Mouse (Mus musculus): ENCODE data around the gene Fosb.
A peak's percentile ranks its signal among the peaks of the same experiment; 100 is the strongest.

Gene Fosb

DNA sequence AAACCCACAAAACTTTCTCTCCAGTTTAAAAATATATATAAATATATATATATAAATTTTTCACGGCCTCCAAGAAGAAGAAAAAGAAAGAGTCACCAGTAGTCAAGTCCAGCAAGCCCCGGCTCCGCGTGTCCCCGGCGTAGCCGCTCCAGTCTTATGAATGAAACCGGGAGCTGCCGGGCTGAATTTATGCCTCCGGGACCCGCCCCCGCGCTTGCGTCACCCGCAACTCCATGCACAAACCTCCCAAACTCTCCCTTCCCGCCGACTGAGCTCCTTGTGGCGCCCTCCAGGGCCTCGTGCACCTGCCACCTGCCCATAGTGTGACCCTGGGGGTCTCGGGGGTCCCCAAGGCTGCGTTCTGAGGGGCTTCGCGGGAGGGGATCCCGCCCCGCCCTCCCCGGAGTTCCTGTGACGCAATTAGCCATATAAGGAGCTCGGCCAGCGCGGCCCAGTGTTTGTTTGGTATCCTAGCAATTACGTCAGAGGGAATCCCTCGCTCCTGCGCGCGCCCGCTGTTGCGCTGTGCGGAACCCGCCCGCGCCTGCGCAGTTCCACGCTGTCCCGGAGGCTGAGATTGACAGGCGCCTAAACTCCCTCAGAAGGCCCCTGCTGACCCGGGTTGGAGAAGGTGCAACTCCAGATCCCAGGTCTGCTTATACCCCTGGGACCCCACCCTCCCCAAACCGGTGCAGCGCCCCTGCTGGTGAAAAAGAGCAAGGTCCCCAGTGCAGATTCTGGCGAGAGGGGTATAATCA is at the start of gene Fosb:
Gene Fosb (minus strand): TSS at position 168 of the 758 bp plus-strand sequence.
- DNase-seq (ENCODE audit: low spot score): peak; percentile 93

DNA sequence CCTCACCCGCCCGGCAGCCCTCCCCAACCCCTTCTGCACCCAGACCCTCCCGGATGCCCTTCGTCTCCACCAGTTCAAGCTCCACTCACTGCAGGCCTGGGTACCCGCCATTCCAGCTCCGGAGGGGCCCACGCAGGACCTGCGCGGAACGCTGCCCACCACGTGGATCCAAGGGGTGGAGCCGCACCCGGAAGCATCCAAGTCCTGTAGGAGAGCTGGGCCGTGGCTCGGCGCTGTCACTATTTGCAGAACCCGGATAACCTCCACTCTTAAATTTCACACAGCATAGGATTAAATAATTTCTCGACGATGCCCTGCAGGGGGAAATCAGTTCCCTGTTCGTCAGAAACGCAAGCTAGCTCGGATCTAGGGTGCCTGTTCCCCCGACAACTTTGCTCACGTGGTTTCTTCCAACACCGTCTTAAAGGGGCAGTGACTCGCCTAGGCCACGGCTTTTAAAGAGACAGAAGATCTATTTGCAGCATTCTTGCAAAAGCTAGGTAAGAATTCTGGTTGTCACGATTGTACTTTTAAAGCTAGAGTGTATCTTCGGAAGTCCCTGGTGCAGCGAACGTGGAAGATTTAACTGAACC is 49.5 kb upstream of the Fosb start, which contains the start of the genes Cd3eap and Ppp1r13l:
Gene Cd3eap (minus strand): TSS at position 185 of the 593 bp plus-strand sequence.
Gene Ppp1r13l (plus strand): TSS at position 451 of the 593 bp plus-strand sequence.
- peak; percentile 85 for DNase-seq (ENCODE audit: low spot score)

DNA sequence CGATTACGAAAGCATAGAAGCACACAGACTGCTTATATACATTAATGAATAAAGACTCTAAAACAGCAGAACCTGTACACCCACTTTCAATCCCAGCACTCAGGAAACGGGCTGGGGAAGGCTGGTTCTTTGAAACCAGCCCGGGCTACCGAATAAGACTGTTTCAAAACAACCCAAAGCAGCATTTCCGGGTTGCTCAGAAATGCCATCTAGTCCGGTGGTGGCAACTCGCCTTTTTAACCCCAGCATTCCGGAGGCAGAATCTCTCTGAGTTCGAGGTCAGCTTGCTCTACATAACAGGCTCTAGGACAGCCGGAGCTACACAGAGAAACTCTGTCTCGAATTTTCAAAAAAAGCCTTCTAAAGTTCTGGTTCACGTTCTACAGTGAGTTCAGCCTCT is 48.8 kb upstream of the Fosb start:
- DNase-seq (ENCODE audit: low spot score): peak; percentile 24

DNA sequence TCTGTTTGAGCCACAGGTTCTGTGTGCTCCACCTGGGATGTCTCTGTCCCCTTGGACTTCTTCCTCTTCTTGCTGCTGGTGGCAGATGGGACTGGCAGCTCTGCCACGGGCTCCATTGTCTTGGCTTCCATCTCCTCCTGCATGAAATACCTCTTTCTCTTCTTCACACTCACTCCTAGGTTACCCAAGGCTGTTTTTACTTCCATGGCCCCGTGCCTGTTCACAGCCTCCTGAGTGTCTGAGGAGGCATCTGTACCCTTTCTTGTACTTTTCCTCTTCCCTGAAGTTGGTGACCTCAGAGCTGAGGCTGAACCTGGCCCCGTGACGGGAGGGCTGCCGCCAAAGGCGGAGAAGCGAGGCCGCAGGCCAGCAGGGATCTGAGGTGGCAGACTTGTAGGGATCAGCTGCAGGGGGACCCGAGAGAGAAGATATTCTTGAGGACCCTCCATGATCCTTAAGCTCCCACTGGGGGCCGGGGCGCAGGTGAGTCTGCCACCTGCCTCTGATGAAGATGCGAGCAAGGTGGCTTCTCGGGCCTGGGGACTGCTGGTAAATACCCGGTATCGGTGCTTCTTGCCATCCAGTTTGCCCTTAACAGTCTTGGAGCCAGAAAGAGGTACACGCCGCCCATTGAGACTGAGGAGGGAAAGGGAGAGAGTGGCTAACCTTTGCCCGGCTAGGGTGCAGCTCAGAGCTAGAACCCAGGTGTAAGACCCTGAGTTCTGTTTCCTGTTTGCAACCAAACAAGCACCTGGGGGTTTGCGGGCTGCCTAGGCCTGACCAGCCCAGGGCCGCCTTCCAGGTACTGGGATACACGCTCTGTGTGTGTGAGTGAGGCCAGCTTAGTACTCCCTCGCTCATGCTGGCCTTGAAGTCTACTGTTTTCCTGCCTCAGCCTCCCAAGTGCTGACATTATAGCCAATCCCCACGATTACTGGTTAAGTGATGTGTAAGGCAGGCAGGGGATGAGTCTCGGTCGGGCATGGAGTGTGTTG is 47.8 kb upstream of the Fosb start:
- no peak for DNase-seq (ENCODE audit: low spot score)

DNA sequence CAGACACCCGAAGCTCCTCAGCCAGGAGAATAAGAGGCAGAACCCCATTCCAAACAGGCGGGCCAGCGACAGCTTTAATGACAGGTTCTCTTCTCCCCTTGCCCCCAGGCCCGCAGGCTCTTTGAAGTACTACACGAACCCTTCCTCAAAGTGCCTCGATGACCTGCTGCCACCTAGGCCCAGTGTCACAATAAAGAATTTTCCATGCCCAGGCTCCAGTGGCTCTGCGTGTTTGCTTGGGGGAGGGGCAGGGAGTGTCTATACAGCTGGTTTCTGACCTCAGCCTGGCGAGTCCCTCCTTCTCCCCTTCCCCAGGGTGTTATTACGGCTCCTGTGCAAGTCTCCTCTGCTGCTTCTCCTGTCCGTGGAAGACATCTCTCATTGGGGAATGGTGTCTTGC is 46.5 kb upstream of the Fosb start:
- DNase-seq (ENCODE audit: low spot score): no peak

DNA sequence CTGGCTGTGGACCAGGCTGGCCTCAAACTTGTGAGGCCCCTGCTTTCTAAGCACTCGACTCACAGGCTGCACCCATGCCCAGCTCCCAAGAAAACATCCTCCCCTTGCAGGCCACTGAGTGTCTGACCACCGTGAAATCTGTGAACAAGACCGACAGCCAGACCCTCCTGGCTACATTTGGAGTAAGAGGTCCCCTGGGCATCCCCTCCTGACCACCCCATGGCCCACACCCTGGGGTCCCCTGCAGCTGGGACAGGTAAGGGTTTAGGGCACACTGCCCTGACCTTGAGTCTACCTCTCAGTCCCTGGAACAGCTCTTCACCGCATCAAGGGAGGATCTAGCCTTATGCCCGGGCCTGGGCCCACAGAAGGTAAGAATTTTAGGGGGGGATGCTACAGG is 45.1 kb upstream of the Fosb start:
- DNase-seq (ENCODE audit: low spot score): no peak

DNA sequence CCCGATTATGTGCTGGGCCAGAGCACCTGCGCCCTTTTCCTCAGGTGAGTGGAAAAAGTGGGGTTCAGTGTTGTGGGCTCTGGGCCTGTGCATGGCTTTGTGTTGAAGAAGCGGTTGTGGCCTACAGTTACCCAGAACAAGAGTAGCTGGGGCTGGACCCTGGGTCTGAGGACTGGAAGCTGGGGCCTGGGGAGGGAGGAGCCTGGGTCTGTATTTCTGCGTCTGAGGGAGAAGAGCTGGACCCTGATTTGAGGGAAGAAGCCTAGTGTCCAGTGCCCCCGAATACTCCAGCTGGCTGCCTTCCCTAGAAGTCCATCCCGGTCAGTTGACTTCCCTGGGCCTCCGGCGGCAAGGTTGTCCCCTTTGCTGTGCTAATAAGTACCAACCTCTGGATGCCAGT is 40.4 kb upstream of the Fosb start:
- DNase-seq (ENCODE audit: low spot score): no peak

DNA sequence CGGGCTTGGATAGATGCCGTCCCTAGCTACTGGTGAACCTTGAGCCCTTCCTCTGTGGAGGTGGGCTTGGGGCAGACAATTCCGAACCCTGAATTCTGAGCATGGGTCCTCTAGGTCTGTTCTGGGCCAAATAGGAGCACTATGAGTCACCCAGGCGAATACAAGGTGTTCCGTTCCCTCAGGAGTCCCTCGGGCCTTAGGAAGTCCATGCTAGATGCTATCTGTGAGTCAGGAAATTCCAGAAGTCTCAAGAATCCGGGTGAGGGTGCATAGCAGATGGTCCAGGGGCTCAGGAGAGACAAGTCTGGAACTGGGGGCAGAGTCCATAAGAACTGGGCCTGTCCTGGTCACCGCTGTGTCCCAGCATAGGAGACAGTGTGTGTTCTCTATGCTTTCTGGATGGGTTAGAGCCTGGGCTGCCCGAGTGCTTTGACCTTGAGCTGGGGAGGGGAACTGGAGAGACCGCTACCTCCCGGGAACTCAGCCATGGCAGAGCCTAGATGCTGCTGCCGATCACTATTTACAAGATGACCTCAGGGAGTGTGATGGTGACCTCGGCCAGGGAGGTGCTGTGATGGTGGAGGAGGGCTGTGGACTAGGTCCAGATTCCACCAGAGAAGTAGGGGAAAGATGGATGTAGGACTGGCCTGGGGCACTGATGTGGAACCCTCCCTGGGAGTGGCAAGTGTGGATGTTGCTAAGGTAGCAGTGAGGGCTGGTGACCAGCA is 39.5 kb upstream of the Fosb start:
- DNase-seq (ENCODE audit: low spot score): no peak

DNA sequence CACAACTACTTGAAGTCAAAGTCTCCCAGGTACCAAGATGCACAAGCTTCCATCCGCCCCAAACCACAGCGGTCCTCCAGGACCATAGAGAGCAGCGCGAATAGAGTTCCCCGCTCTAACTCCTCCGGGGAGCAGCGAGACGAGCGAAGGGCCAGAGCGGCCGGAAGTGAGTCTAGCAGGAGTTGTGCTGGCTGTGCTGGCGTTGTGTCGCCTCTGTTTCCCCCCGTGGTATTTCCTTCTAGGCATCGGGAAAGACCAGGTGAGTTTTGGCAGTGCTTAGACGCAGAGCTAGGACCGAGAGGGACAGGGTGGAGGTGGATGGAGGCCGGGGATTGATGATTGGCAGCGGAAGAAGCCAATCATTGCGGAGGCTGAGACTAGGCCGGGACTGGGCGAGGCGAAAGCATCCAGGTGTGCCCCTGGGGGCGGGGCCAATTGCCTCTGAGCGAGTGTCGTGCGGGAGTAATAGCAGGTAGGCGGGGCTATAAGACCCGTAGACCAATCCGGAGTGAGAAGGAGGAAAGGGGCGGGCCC is 35.2 kb upstream of the Fosb start:
- peak; percentile 84 for DNase-seq (ENCODE audit: low spot score)

DNA sequence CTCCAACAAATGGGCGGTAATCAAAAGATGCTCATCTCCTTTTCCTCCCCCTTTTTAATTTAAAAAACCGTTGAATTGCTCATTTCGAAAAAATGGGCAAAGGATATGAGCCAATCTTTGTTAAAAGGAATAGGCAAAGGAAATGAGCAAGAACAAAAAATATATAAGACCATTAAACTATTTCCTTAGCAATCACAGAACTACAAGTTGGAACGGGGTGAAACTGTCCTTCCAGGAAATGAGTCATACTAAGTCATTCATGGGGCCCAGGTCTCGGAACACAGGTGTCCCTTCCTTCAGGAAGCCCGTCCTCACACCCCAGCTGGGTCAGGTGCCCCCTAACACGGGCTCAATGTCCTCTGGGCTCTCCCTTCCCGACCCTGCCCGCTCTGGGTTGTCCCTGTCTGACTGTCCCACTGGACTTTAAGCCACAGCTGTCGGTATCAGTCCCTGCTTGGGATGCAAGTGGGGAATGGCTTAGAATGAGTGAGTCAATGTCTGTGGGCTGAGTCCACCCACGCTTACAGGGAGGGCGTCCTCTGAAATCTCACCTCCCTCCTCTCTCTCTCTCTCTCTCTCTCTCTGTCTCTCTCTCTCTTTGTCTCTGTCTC is 34.5 kb upstream of the Fosb start, which contains the start of gene Ercc1:
Gene Ercc1 (plus strand): TSS at position 542 of the 611 bp plus-strand sequence.
- no peak for DNase-seq (ENCODE audit: low spot score)

DNA sequence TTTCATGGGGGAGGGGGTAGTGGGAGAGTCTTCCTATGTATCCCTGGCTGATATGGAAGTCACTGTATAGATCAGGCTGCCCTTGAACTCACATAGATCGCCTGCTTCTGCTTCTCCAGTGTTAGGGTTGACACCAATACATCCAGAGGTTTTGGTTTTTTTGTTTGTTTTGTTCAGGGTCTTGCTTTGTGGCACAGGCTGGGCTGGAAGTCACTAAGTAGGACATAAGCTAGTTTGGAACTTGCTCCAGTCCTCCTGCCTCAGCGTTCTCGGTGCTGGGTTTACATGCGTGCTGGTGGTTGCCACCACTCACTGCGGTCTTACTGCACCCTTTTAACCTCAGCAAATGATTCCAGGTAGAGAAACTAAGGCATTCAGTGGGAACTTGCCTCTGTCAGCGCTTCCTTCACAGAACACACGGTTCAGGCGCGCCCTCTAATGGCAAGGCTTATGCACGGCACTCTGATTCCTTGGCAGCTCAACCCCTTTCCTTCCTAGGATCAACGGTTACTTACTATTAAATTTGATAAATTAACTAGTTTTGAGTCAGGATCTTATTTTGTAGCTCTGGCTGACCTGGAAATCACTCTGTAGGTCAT is 33.5 kb upstream of the Fosb start:
- peak; percentile 88 for DNase-seq (ENCODE audit: low spot score)

DNA sequence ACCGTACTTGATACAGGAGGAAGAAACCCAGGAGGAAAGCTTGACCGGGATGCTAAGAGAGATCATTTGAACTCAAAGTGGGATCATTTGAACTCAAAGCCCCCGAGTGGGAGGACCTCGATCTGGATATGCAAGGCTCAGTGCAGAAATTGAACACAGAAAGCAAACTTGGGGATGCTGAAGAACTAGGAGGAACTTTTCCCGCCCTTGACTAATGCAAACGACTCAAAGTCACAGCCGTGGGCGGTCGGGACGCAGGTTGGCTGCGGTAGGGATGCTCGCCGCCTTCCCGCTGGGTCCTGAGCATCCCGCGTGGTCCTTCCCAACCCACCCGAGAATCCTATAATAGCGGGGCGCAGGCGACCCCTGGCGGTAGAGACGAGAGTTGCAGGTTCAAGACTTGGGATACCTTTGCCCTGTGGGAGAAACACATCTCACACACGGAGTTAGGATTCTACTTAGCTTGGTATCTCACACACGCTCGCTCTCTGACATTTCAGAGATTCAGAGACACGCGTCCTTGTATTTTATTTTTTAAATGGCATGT is 32.7 kb upstream of the Fosb start:
- peak; percentile 70 for DNase-seq (ENCODE audit: low spot score)

DNA sequence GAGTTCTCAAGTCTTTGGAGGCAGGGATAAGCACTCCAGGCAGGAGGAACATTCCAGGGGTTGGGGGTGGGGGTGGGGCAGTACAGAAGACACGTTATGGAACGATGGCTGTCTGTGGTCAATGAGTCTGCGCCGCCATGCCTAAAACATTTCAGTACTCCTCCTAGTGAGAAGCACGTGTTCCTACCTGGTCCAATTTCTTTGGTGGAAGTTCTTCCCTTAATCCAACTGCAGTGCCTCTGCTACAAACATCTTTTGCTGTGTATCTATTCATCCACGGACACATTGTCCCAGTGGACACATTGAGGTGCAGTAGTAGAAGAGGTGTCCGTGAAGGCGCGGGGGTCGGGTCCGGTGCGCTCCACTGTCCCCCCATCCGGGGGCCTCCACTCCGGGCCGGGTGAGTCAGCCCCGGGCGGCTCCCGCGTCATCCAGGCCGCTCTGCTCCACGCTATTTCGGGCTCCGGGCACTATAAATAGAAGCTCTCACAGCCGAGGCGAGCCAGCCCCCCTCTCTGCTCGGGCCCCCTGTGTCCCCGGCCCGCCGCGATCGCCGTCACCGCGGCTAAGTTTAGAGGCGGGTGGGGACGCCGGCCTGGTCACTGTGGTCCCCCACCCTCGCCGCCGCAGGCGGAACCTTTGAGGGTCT is 32.0 kb upstream of the Fosb start:
- no peak for DNase-seq (ENCODE audit: low spot score)

DNA sequence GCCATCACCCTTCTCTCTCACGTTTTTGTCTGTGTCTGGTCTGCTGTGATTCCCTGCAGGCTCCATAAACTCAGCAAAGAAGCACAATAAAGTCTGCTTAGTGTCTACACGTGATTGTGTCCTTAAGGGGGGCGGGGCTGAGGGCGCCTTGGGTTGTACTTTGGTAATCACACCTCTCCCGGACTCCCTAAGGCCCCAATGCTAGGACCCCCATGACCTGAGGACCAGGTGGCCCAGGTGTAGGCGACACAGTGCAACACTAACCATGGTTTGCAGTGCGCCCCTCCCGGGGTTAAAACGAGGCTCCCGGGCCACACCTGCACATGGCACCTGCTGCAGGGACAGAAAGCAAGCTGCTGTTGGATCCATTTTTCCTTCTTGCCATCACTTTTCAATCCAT is 31.4 kb upstream of the Fosb start:
- no peak for DNase-seq (ENCODE audit: low spot score)

DNA sequence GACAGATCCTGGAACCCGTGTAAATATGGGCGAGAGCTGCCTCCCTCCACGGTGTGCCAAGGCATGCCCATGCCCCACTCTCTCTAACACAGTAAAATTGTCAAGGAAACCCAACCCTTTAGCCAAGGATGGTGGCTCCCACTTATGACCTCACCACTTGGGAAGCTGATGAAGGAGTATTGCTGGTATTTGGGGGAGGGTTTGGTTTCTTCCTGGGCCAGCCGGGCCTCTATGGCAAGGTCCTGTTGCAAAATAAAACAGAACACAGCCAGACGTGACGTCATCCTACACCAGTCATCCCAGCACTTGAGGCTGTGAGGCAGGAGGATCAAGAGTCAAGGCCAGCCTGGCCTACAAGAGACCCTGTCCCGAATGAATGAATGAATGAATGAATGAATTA is 28.7 kb upstream of the Fosb start:
- peak; percentile 62 for DNase-seq (ENCODE audit: low spot score)

DNA sequence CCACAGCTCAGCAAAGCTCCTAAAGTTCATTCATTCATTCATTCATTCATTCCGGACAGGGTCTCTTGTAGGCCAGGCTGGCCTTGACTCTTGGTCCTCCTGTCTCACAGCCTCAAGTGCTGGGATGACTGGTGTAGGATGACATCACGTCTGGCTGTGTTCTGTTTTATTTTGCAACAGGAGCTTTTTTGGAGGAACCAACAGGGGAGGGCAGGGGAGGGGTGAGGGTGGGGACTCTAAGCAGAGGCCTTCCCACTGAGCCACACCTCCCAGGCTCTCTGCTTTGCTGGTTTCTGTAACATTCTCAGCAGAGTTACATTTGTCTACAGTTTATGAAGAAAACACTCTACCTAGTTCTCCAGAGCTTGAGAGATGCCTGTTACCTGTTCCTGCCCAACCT is 28.2 kb upstream of the Fosb start:
- DNase-seq (ENCODE audit: low spot score): peak; percentile 73

DNA sequence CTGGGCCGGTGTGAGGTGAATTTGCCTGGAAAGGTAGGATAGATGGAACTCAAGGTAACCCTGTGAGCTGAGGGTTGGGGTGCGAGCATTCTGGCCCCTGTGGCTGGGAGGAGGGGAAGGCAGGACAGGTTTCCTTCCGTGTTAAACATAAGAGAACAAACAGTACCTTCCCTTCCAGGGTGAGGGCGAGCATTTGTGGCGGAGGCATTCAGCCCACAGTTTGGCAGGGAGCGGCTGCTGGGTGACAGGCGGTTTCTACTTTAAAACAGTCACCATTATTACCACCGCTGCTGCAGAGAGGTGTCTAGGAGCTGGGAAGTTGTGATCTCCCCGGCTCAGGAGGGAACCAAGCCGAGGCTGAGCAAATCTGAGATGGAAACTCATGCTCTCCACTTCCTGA is 27.3 kb upstream of the Fosb start:
- DNase-seq (ENCODE audit: low spot score): no peak

DNA sequence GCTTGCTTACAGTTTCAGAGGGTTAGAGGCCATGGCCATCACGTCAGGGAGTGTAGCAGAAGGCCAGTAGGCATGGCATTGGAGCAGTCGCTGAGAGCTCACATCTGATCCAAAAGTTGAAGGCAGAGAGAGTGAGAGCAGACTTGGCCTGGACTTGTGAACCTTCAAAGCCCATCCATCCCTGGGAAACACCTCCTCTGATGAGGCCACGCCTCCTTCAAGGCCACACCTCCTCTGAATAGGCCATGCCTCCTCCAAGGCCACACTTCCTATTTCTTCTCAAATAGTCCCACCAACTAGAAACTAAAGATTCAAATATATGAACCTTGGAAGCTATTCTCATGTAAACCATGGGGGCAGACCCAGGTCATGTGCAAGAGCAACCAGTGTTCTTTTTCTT is 25.7 kb upstream of the Fosb start:
- DNase-seq (ENCODE audit: low spot score): no peak

DNA sequence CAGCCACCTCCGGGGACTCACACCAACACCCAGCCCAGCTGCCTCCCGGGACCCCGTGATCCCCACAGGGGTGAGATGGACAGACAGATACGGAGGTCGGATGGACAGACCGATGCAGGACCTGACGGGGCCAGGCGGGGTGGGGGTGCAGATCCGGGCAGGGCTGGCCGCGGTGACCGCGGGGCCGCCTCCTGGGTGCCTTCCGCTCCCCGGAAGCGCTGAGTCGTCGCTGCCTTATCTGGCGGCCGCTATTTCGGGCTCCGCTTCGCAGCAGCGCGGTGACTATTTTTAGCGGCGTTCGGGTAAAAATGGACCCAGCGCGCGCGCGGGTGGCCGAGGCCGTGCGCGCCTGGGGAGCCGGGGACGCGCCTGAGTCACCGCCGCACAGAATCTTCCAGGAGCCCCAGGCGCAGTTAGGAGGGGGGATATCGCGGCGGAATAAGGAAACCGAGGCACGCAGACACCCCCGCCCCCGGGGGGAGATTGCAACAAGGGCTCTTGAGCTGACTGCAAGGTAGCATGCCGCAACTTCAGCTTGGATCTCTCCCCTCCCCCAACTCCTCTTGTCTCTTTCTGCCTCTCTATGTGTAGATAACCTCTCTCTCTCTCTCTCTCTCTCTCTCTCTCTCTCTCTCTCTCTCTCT is 23.0 kb upstream of the Fosb start:
- peak; percentile 51 for DNase-seq (ENCODE audit: low spot score)
